ENCODE assay signal across 23 mouse cellular contexts in genomic region chr9:23383837-23384236, GRCm38 (mm10).
A peak's percentile ranks its signal among the peaks of the same experiment; 100 is the strongest.
DNase-seq lines count a peak whose midpoint lies in the region; ATAC-seq and TF ChIP-seq lines count a peak whose summit lies in the region.
"Had no signal": no experiment of that assay in that cellular context is flagged by ENCODE, and none has a peak within 500 bp of the region (broad histone marks: within the 10 kb centered on the region; RNA-seq: fewer than 3 reads in every experiment).

No protein-coding gene starts in this region.

- H3K4me1 ChIP-seq in liver, adult 2 months (ENCODE audit: control insufficient read depth, insufficient read depth, low read length), result peaks cover 2% of the 10 kb centered on the region; the same call in 1 of the 2 replicates
- peaks cover 17% of the 10 kb centered on the region for H3K4me1 ChIP-seq in stomach, embryonic 14.5 days (ENCODE audit: control insufficient read depth, insufficient read depth, low read length)
- 0 out of 2 replicates have a peak, but pooled peaks cover 3% of the 10 kb centered on the region for H3K4me1 ChIP-seq in stomach, postnatal 0 days (replicated peaks; ENCODE audit: control insufficient read depth, insufficient read depth)
- H3K4me1 ChIP-seq in hindbrain, embryonic 13.5 days (replicated peaks), result peaks cover 30% of the 10 kb centered on the region

- H3K4me2 ChIP-seq in stomach, embryonic 14.5 days (replicated peaks; ENCODE audit: low read depth, low read length), result no peak overlapping the region
- no peak overlapping the region for H3K4me2 ChIP-seq in stomach, postnatal 0 days (replicated peaks; ENCODE audit: low read depth)
- no peak overlapping the region for H3K4me2 ChIP-seq in hindbrain, embryonic 13.5 days
- H3K4me2 ChIP-seq: embryonic facial prominence, embryonic 13.5 days; forebrain, embryonic 12.5 days; forebrain, embryonic 15.5 days; heart, embryonic 11.5 days; hindbrain, embryonic 14.5 days had no signal

- H3K36me3 ChIP-seq in liver, adult 2 months (ENCODE audit: control insufficient read depth, insufficient read depth, low read length), result no peaks in the 10 kb centered on the region
- no peaks in the 10 kb centered on the region for H3K36me3 ChIP-seq in stomach, embryonic 14.5 days (ENCODE audit: control insufficient read depth, insufficient read depth, low read length)
- no peaks in the 10 kb centered on the region for H3K36me3 ChIP-seq in stomach, postnatal 0 days (ENCODE audit: control insufficient read depth, insufficient read depth, low read length)
- no peaks in the 10 kb centered on the region for H3K36me3 ChIP-seq in hindbrain, embryonic 13.5 days
- H3K36me3 ChIP-seq: embryonic facial prominence, embryonic 10.5 days; embryonic facial prominence, embryonic 13.5 days; forebrain, embryonic 12.5 days; forebrain, embryonic 15.5 days; G1E; hindbrain, embryonic 10.5 days had no signal

- H3K9me3 ChIP-seq in stomach, embryonic 14.5 days (ENCODE audit: control insufficient read depth, low read depth, low read length), result no peaks in the 10 kb centered on the region
- H3K9me3 ChIP-seq in stomach, postnatal 0 days (ENCODE audit: control insufficient read depth, low read length), result no peaks in the 10 kb centered on the region
- no peaks in the 10 kb centered on the region for H3K9me3 ChIP-seq in hindbrain, embryonic 13.5 days
- H3K9me3 ChIP-seq: embryonic facial prominence, embryonic 10.5 days; embryonic facial prominence, embryonic 13.5 days; forebrain, embryonic 12.5 days; forebrain, embryonic 15.5 days; G1E; hindbrain, embryonic 10.5 days had no signal

- ATAC-seq in stomach, embryonic 14.5 days (ENCODE audit: insufficient number of reproducible peaks, insufficient read depth, low FRiP score, low read depth), result no peak
- no peak for ATAC-seq in stomach, postnatal 0 days (ENCODE audit: low FRiP score, low TSS enrichment)
- ATAC-seq in hindbrain, embryonic 13.5 days (ENCODE audit: low FRiP score), result no peak
- ATAC-seq: forebrain, embryonic 15.5 days; hindbrain, postnatal 0 days; inflammation-experienced regulatory T-cells, adult 6 months had no signal

- WGBS in liver, adult 2 months, result 38% methylated on average over 1 of the region's 1 CpGs
- WGBS in stomach, embryonic 14.5 days, result 82% methylated on average over 1 of the region's 1 CpGs
- 80% methylated on average over 1 of the region's 1 CpGs for WGBS in stomach, postnatal 0 days
- WGBS in hindbrain, embryonic 13.5 days, result 98% methylated on average over 1 of the region's 1 CpGs

- no peaks in the 10 kb centered on the region for H3K27me3 ChIP-seq in liver, adult 2 months (ENCODE audit: control insufficient read depth, insufficient read depth, low read length)
- no peaks in the 10 kb centered on the region for H3K27me3 ChIP-seq in stomach, embryonic 14.5 days (ENCODE audit: control insufficient read depth, insufficient read depth, low read length)
- no peaks in the 10 kb centered on the region for H3K27me3 ChIP-seq in stomach, postnatal 0 days (ENCODE audit: control insufficient read depth, insufficient read depth, low read length)
- H3K27me3 ChIP-seq in hindbrain, embryonic 13.5 days, result no peaks in the 10 kb centered on the region
- H3K27me3 ChIP-seq: embryonic facial prominence, embryonic 13.5 days; forebrain, embryonic 12.5 days; forebrain, embryonic 15.5 days; Patski had no signal

- TF ChIP-seq CTCF in liver, adult 2 months (IDR thresholded peaks at IDR 0.05; ENCODE audit: low read depth, low read length), result no peak
- no peak for TF ChIP-seq CTCF in stomach, postnatal 0 days (IDR thresholded peaks at IDR 0.05; ENCODE audit: low read depth)

- TF ChIP-seq EP300 in stomach, postnatal 0 days (optimal IDR thresholded peaks at IDR 0.05), result no peak

- no peak overlapping the region for H3K9ac ChIP-seq in liver, adult 2 months (ENCODE audit: low read depth, low read length)
- no peak overlapping the region for H3K9ac ChIP-seq in stomach, embryonic 14.5 days (replicated peaks; ENCODE audit: low read depth, low read length)
- no peak overlapping the region for H3K9ac ChIP-seq in stomach, postnatal 0 days (ENCODE audit: low read length)
- H3K9ac ChIP-seq in hindbrain, embryonic 13.5 days, result no peak overlapping the region
- H3K9ac ChIP-seq: embryonic facial prominence, embryonic 13.5 days; forebrain, embryonic 12.5 days; forebrain, embryonic 15.5 days; hindbrain, embryonic 14.5 days had no signal

- H3K27ac ChIP-seq in liver, adult 2 months (replicated peaks; ENCODE audit: insufficient read depth, low read depth, low read length), result peak overlapping the region; percentile 79; the same call in 1 of the 2 replicates
- H3K27ac ChIP-seq in stomach, embryonic 14.5 days (ENCODE audit: low read length), result 0 out of 2 replicates have a peak overlapping the region, but pooled peaks have one; percentile 15
- no peak overlapping the region for H3K27ac ChIP-seq in stomach, postnatal 0 days (replicated peaks)
- H3K27ac ChIP-seq in hindbrain, embryonic 13.5 days, result no peak overlapping the region
- H3K27ac ChIP-seq: embryonic facial prominence, embryonic 10.5 days; embryonic facial prominence, embryonic 13.5 days; forebrain, embryonic 12.5 days; forebrain, embryonic 15.5 days; hindbrain, embryonic 10.5 days; hindbrain, embryonic 14.5 days; hindbrain, postnatal 0 days had no signal

- TF ChIP-seq POLR2A in liver, adult 2 months (IDR thresholded peaks at IDR 0.05; ENCODE audit: extremely low read depth, insufficient read depth, low read length), result no peak

- DNase-seq in cerebellum, adult 11 months, result peak; percentile 9
- no peak for DNase-seq in cerebellum, postnatal 10 days
- peak; percentile 99 for DNase-seq in liver, adult 2 months (ENCODE audit: extremely low read depth, low read depth, low spot score)
- no peak for DNase-seq in liver
- DNase-seq in stomach, postnatal 0 days (ENCODE audit: low spot score), result no peak
- DNase-seq: adrenal gland, adult 2 months; adrenal gland, postnatal 14 days; embryo, embryonic 11 days; heart, postnatal 36 days had no signal

- no peaks in the 10 kb centered on the region for H3K79me2 ChIP-seq in liver, adult 2 months (ENCODE audit: control insufficient read depth, insufficient read depth, low read length)

- no peak overlapping the region for H3K4me3 ChIP-seq in liver, adult 2 months (ENCODE audit: insufficient read depth, low read depth, low read length)
- H3K4me3 ChIP-seq in stomach, embryonic 14.5 days (ENCODE audit: low read depth, low read length), result no peak overlapping the region
- H3K4me3 ChIP-seq in stomach, postnatal 0 days (ENCODE audit: low read depth, low read length), result no peak overlapping the region
- H3K4me3 ChIP-seq in hindbrain, embryonic 13.5 days, result no peak overlapping the region
- H3K4me3 ChIP-seq: embryonic facial prominence, embryonic 10.5 days; embryonic facial prominence, embryonic 13.5 days; erythroblast, embryonic 14.5 days; forebrain, embryonic 12.5 days; forebrain, embryonic 15.5 days; hindbrain, embryonic 10.5 days had no signal

Comparison
In these comparisons a context has a peak if more than half of its experiments do, and no peak if none do; other contexts are left out.
1. DNase-seq: peak in cerebellum, adult 11 months (single experiment) and liver, adult 2 months (single experiment); none in cerebellum, postnatal 10 days (0 of 2), liver (single experiment) and stomach, postnatal 0 days (single experiment).
2. H3K27ac ChIP-seq: peak in liver, adult 2 months (single experiment) and stomach, embryonic 14.5 days (single experiment); none in stomach, postnatal 0 days (single experiment) and hindbrain, embryonic 13.5 days (single experiment).